Mouse (Mus musculus) activated CD4-positive, CD25-positive, alpha-beta regulatory T cell, adult 4 months (primary cell): ENCODE results near the gene Ubl3. TPM values are rescaled to one million over a fixed set of nuclear protein-coding genes. Genes with fewer than 3 reads are reported as not detected.

ENCODE experiments used
- ATAC-seq: one replicate; pipeline ENCODE4 v1.8.0; 2017
- polyA plus RNA-seq, 2 experiments: library from polyadenylated mRNA; unstranded; fragments of 100-300 nt; shearing (Covaris generic); gene quantifications; one replicate each; pipeline ENCODE4 v1.2.1; 2017

The Ubl3 gene
- polyA plus RNA-seq, result 100 to 1,000 TPM in 1 of 2 experiments, 10 to 100 TPM in 1; 86.3 to 124 TPM

DNA sequence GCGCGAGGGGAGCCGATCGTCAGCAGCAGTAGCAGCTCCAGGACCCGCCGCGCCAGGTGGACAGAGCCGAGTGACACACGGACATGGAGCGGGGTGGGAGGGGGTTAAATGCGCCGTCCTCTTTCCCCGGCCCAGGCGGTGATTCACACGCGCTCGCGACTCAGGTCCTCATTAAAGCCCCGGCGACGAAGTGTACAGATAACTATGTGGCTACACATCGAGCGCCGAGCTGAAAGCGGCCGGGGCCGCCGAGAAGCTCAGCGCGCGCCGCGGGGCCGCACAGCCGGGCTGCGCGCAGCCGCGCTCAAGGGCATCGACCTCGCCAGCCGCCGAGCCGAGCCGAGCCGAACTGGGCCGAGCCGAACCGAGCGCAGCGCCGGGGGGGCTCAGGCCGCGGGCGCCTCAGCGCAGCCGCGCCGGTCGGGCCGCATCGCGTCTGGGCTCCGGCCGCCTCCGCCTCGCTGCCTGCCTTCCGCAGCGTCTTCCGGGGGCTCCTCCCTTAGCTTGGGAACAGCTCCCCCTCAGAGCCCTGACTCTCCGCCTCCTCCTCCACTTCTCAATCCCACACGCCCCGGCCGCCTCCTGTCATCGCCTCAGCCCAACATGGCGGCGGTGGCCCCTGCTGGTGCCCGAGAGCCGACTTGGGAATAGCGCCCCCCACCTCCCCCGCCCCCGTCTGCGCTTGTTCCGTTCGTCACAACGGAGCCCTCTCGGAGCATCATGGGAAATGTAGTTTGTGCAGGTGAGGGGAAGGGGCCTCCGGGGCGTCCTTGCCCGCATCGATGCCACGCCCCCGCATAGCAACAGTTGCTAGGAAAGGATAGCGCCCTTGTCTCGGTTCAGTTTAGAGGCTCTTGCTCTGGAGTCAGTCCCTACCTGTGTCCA is at the start of gene Ubl3:
Gene Ubl3 (minus strand): TSS at position 603 of the 885 bp plus-strand sequence.
- peak; percentile 52 for ATAC-seq

DNA sequence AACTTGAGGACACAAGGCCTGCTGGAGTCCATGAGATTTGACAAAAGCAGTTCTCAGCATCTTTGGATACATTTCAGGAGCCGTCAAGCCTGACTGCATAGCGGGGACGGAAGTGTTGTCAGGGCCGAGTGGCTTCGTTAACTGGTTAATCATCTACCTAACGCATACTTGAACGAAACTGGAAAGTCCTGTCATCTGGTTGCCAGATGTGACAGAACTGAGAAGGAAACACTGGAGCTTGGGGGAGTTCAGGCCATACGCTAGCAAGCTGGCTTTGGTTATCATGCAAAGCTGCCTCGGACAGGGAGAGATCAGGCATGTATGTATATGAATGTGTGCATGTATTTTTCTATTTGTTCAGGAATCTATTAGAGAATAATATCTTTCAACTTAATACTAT is 45.8 kb upstream of the Ubl3 start:
- ATAC-seq, result no peak

GRCm38 (mm10) chr5:148596086-148596753 is 43.6 kb upstream of the Ubl3 start:
- peak; percentile 73 for ATAC-seq

- ATAC-seq, result peak; percentile 35
Observed at GRCm38 (mm10) chr5:148595459-148595751, 42.8 kb upstream of the Ubl3 start.

GRCm38 (mm10) chr5:148594693-148595458 is 42.3 kb upstream of the Ubl3 start:
- peak; percentile 63 for ATAC-seq

- no peak for ATAC-seq
Observed at GRCm38 (mm10) chr5:148593607-148594006, 41.0 kb upstream of the Ubl3 start.

GRCm38 (mm10) chr5:148591448-148591862 is 38.9 kb upstream of the Ubl3 start:
- ATAC-seq, result no peak

GRCm38 (mm10) chr5:148590603-148591447 is 38.2 kb upstream of the Ubl3 start:
- ATAC-seq, result no peak

DNA sequence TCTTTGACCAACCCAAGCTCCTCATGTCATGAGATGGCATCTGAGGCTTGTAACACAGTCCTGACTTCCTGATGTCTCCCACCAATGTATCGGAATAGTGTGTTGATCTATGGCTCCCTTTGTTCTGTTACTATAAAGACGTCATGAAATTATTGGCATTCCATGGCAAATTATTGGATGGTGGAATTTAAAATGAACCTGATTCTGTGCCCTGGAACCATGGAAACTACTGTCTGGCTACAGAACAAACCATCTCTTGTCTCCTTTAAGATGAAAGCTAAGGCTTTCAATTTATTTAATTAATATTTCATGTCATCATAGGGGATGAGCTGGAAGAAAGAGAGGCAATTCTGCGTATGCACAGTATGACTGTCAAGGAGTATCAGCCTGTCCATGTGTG is 36.4 kb upstream of the Ubl3 start:
- ATAC-seq, result no peak

- no peak for ATAC-seq
Observed at GRCm38 (mm10) chr5:148588142-148588650, 35.6 kb upstream of the Ubl3 start.

DNA sequence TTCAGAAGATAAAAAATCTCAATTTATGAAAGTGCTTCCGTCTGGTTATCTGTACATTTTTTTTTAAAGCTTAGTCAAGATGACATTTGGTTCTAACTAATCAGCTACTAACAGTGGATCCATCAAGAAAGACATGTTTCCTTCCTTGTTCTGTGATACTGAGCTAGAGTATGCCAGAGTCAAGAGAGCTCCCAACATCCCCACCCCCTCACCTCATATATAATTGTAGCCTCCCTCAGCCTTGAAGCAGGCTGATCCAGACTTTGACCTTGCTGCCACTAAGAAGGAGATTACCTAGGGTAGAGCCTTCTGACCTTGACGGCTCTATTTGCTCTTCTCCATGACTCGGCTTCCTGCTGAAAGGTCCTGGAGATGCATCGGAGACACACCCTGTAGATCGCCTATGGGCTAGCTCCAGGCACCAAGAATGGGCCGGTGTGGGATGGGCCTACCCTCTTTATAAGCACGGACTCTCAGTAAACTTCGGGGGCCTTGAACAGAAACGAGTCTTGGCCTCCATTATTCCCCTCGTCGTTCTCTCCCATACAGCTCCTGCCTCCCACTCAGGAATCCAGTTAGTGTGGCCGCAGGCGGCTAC is 27.9 kb upstream of the Ubl3 start:
- ATAC-seq, result no peak

DNA sequence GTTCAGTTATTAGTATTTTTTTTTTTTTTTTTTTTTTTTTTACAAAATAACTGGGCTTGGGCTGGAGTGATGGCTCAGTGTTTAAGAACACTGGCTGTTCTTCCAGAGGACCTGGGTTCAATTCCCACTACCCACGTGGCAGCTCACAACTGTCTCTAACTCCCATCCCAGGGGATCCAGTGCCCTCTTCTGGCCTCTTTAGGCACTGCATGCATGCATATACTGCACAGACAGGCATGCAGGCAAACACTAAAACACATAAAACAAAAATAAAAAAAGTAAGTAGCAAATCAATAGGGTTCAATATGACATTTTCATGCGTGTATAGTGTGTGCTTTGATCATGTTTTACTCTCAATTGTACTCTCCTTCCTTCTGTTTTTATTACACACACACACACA is 26.6 kb upstream of the Ubl3 start:
- no peak for ATAC-seq

DNA sequence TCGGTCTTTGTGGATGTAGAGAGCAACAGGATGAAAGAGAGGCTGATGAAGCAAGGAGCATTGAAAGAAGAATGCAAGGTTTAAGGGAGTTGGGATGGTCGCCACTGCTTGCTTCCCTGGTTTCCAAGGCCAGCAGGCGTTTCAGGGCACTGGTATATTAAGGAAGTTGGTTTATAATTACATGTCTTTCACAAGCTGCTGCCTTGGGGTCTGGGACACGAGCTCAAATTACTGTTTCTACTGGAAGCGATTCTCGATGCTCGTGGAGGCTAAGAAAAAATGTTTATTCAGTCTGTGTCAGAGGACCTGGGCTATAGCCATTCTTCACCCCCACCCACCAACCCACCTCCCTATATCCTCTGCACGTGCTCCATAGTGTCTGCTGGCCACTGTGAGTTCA is 25.8 kb upstream of the Ubl3 start:
- no peak for ATAC-seq

DNA sequence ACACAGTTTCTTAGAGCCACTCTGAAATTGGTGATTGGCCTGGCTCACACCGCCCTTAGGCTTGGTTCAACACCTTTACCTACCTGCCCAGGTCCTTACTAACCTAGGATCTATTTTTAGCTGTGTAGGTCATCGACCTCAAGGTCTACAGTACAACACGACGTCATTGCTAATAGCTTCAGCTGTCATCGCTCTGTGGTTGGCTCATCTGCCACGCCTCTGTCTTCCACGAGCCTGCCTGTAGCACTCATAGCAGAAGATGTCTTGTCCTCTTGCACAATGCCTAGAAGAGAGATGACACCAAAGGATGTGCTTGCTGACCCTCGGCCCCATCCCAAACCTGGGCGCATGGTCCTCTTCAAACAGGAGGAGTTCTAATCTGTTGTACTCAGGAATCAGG is 24.7 kb upstream of the Ubl3 start:
- no peak for ATAC-seq

- ATAC-seq, result no peak
Observed at GRCm38 (mm10) chr5:148575163-148575562, 22.6 kb upstream of the Ubl3 start.

GRCm38 (mm10) chr5:148572676-148573075 is 20.1 kb upstream of the Ubl3 start:
- no peak for ATAC-seq

GRCm38 (mm10) chr5:148570571-148571304 is 18.1 kb upstream of the Ubl3 start:
- ATAC-seq, result no peak

GRCm38 (mm10) chr5:148569444-148569843 is 16.9 kb upstream of the Ubl3 start:
- no peak for ATAC-seq

- no peak for ATAC-seq
Observed at GRCm38 (mm10) chr5:148565636-148566035, 13.0 kb upstream of the Ubl3 start.

DNA sequence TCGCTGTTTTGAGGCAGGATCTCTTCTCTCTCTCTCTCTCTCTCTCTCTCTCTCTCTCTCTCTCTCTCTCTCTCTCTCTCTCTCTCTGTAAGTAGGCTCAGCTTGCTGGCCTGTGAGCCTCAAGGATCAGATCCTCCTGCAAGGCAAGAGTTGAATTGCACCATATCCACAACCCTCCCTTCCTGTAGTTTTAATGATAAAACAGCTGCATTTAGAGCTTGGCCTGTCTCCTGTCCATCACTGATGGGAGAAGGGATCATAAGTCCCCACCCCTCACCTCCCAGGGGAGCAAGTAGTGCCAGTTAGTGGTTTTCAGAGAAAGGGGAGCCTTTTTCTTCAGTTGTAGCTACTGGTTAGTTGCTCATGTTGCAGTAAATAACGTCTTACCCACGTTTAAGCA is 11.5 kb upstream of the Ubl3 start:
- no peak for ATAC-seq

GRCm38 (mm10) chr5:148563281-148563680 is 10.7 kb upstream of the Ubl3 start:
- ATAC-seq, result no peak
